Mouse (Mus musculus): ENCODE data around the gene Klhl25.
"Not testable (repeated sequence)": the region's sequence is repeated elsewhere in the genome, so short reads cannot be mapped to it uniquely, and the experiment has no call there.

Klhl25 gene

DNA sequence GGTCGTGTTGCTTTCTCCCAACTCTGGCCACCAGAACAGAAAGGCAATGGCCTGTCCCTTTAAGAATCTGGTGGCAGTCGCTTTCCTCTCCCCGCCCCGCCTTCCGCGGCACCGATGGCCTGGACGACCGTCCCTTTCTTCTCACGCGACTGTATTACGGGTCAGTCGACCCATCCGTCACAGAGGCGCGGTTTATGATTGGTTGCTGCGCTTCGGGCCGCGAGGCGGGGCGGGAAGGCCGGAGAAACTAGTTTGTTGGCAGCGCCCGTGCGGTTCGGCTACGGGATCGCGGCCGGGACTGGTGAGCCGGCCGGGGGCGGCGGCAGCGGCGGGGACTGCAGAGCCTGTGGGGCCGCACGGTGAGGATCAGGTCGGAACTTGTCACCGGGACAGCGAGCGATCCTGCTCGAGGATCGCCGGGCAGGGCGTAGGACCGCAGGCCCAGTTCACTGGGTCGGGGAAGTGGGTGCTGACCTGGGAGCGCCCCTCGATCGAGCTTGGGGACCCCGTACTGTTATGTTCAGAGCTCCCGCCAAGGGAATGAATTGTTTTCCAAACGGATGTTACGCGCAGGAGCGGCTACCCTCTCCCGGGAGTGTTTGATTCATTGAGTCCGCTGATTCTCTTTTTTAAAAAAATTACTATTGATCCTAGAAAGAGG is at the start of gene Klhl25:
TSS of gene Klhl25 (plus strand) at position 196 of the 661 bp plus-strand sequence.
- DNase-seq (ENCODE audit: low read depth, low spot score): peak; percentile 94

DNA sequence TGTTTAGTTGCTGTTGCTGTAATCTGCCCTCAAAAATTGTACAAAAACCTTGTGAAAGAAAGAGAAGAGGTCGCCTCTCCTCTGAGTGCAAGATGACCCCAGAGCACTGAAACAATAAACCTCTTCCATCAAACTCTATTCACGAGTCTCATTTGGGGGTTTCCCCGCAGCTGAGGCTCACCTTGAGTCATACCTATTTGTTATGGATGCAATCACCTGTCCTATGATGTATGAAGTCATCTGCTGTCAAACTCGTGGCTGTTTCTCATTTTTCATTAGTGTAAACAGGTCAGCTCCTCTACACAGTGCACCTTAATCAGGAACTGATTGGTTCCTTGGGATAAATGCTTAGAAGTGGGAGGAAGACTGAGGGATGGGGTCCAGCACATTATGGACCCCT is 47.6 kb upstream of the Klhl25 start:
- DNase-seq (ENCODE audit: low read depth, low spot score): no peak

- no peak for DNase-seq (ENCODE audit: low read depth, low spot score)
Measured at GRCm38 (mm10) chr7:75801022-75801421, 47.1 kb upstream of the Klhl25 start.

- DNase-seq (ENCODE audit: low read depth, low spot score): no peak
Measured at GRCm38 (mm10) chr7:75801621-75802358, 46.3 kb upstream of the Klhl25 start.

GRCm38 (mm10) chr7:75802887-75803286 is 45.2 kb upstream of the Klhl25 start:
- DNase-seq (ENCODE audit: low read depth, low spot score): no peak

DNA sequence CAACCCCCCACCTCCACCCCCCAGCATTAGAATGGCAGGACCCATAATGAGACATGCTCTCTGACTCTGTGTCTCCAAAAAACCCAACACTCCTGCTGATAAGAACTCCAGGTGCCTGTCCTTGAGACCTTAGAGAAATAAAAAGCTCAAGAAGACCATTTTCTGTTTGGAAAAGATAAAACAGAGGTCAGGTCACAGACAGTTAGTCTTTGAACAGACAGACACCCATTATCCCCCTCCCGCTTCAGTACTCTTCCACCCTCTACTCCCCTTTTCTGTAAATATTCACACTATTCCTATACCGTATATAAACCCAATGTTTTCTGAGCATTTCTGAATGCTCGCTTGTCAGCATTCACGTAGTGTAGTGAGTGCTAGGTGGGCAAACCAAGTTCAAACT is 41.9 kb upstream of the Klhl25 start:
- DNase-seq (ENCODE audit: low read depth, low spot score): no peak

GRCm38 (mm10) chr7:75806711-75807110 is 41.4 kb upstream of the Klhl25 start:
- DNase-seq (ENCODE audit: low read depth, low spot score): no peak

- DNase-seq (ENCODE audit: low read depth, low spot score): no peak
Measured at GRCm38 (mm10) chr7:75807460-75808304, 40.4 kb upstream of the Klhl25 start.

DNA sequence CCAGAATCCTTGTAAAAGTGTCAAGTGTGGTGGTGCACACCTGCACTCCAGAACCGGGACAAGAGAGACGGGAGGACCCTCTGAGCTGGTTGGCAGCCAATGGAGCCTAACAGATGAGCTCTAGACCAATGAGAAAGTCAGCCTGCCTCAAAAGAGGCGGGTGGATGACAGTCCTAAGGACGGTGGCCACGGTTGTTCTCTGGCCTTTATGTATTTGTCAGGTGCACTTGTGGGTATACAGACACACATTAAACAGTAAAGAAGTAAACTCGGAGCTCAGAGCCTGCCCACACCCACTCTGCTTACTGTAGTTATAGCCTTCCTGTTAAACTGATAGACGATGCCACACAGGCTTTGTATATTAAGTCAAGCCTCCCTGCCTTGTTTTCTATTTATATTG is 27.4 kb upstream of the Klhl25 start:
- no peak for DNase-seq (ENCODE audit: low read depth, low spot score)

GRCm38 (mm10) chr7:75822087-75822668 is 25.9 kb upstream of the Klhl25 start:
- DNase-seq (ENCODE audit: low read depth, low spot score): no peak

DNA sequence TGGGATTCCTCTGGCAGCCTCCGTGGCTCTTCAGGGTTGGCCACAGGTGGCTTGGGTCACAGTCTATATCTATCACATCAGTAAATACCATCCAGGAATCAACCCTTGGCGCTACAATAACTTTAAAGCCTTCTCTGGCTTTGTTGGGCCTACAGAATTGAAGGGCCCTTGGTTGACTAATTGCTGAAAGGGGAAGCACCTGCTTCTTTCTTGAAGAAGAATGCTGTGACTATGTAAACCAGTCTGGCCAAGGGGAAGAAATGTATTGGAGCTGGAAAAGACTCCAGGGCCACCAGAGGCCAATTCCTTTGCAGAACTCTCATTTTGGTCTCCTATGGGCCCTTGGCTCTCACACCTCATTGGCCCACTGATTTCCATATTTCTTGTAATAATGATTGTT is 25.0 kb upstream of the Klhl25 start:
- no peak for DNase-seq (ENCODE audit: low read depth, low spot score)

DNA sequence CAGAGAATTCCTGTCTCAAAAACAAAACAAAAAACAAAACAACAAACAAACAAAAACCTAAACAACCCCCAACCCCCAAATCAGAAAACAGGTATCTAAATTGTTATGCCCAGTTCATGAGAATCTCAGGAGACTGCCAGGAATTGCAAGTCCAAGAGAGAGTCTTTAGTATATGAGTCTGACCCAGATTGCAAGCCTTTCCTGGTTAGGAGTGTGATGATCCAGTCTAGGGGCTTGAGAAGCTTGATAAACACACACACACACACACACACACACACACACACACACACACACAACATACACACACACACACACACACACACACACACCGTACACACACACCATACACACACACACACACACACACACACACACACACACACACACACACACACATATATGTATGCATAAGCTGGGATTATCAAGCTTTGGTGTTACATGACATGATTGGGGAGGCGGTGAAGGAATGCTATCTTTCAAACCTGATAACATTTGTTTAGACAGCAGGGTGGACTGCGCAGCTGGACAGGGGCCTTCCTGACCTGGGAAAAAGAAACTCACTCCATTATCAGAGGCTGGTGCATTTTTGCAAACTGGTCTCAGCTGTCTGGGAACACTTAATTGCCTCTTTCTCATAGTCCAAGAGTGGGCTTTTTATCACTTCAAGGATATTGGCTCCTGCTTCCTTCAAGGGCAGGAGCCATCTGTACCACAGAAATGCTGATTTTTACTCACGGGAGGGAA is 21.6 kb upstream of the Klhl25 start:
- no peak for DNase-seq (ENCODE audit: low read depth, low spot score)

DNA sequence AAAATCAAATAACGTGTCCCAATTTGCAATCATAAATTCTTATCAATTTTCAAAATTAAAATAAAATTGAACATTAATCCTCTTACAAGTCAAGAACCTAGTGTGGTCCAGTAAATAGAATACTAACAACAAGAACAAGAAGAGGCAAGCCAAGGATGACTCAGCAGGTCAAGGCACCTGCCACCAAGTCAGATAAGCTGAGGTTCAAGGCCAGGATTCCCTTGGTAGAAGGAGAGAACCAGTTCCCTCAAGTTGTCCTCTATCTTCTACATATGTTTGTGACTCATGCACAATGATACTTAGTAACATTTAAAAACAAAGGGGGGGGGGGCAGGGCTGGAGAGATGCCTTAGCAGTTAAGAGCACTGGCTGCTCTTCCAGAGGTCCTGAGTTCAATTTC is 20.8 kb upstream of the Klhl25 start:
- DNase-seq (ENCODE audit: low read depth, low spot score): no peak

DNA sequence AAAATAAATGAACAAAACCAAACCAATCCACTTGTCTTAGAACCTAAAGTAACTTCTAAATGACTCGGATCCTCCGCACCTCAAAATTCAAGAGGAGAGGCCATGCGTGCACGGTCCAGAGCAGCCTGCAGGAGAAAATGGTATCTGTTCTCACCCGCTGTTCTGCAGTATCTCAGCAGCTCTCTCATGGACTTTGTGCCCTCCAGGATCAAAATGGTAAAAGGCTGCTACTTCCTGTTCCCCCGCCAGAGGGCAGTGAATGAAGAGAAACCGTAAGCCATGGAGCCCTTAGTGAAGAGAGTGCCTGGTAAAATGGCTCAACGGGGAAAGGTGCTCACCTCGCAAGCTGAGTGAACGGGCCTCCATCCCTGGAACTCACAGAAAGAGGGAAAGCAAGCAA is 20.3 kb upstream of the Klhl25 start:
- DNase-seq (ENCODE audit: low read depth, low spot score): peak; percentile 61

DNA sequence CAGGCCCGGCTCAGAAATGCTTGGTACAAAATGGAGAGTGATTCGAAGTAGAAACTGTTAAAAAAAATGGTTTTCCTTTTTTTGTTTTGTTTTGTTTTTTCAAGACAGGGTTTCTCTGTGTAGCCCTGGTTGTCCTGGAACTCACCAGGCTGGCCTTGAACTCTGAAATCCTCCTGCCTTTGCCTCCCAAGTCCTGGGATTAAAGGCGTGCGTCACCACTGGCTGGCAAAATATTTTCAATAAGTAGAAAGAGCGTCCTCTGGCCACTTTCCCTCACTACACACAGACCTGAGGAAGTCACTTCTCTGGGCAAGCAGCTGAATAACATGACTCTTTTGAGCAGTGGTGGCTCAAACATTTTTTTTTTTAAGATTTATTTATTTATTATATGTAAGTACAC is 19.6 kb upstream of the Klhl25 start:
- no peak for DNase-seq (ENCODE audit: low read depth, low spot score)

DNA sequence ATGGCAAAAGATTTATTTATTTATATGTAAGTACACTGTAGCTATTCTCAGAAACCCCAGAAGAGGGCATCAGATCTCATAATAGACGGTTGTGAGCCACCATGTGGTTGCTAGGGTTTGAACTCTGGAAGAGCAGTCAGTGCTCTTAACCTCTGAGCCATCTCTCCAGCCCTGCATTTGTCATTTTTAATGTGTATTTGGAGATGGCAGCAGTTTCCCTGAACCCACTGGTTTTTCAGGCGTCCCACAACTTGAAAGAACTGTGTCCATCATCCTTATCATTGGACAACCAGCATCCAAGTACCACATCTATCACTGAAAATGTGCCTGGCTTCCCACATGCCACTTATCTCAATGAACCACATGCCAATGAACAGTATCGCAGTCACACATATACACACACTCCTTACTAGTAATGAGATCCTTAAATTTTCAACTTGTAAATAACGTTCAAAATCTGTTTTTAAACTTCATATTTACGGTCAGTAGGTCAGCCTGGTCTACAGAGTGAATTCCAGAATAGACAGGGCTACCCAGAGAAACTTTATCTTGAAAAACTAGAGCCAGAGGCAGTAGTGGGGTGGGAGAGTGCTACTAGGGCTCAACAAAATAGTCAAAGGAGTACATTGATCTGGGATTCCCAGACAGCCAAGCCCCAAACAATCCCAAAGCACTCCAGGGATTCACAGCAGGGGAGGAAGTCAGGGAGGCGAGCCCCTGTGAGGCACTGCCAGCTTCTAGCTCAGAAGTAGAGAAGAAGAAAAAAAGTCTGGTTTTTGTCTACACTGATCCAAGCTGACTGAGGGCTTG is 17.7 kb upstream of the Klhl25 start:
- DNase-seq (ENCODE audit: low read depth, low spot score): no peak

DNA sequence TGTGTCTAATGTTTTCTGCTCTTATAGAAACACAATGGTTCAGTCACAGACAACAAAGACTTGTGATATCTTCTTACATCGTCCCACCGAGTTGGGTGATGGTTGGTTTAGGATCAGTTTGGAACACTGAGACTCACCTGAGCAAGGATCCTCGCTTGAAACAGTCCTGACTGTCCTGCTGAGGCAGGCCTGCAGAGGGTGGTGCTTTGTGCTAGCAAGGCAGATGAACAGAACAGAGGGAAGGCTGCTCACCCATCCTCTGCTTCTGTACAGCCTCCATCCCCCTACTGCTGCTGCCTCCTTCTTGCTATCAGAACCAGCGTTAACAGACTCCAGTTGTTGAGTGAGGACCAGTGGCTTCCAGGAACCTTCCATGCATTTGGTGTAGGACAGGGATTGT is 14.2 kb upstream of the Klhl25 start:
- DNase-seq (ENCODE audit: low read depth, low spot score): not testable (repeated sequence)

DNA sequence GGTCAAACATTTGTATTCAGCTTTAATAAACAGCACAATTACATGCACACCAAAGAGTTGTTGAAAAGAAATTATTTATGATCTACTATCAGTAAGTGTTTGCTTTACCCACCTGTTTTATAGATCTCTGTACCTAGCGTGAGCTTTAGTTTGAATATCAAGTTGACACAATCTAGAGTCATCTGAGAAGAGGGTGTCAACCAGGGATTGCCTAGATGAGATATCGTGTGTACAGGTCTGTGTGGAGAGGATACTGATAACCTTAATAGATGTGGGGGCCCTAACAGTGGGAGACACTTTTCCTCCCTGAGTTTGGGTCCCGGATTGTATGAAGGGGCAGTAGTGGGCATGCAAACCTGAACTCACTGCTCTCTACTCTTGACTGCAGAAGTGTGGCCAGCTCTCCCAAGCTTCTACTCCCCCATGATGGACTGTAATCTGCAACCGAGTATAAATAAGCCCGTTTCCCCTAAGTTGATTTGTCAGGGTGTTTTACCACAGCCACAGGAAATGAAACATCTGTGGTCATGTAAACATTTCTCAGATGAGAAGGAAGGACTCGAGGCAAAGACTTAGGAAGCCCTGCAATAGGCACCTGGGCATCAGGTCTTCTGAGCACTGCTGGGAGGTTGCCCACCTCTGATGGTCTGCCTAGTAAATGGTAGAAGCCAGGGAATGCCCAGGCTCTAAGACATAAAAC is 13.0 kb upstream of the Klhl25 start:
- DNase-seq (ENCODE audit: low read depth, low spot score): not testable (repeated sequence)

DNA sequence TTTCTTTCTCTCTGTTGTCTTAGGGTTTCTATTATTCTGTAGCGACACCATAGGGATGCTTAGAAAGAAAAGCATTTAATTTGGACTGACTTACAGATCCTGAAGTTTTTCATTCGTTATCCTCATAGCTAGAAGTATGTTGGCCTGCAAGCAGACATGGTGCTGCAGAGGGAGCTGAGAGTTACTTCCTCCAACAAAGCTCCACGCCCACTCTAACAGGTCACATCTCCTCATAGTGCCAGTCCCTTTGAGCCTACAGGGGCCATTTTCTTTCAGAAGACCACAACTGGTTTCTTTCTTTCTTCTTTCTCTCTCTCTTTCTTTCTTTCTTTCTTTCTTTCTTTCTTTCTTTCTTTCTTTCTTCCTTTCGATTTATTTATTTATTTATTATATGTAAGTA is 8.0 kb upstream of the Klhl25 start:
- no peak for DNase-seq (ENCODE audit: low read depth, low spot score)

- no peak for DNase-seq (ENCODE audit: low read depth, low spot score)
Measured at GRCm38 (mm10) chr7:75842306-75842705, 5.8 kb upstream of the Klhl25 start.

Measured in retina, adult 2 months (tissue).